Mouse (Mus musculus): ENCODE data around the gene Ccser1.

Ccser1 gene

DNA sequence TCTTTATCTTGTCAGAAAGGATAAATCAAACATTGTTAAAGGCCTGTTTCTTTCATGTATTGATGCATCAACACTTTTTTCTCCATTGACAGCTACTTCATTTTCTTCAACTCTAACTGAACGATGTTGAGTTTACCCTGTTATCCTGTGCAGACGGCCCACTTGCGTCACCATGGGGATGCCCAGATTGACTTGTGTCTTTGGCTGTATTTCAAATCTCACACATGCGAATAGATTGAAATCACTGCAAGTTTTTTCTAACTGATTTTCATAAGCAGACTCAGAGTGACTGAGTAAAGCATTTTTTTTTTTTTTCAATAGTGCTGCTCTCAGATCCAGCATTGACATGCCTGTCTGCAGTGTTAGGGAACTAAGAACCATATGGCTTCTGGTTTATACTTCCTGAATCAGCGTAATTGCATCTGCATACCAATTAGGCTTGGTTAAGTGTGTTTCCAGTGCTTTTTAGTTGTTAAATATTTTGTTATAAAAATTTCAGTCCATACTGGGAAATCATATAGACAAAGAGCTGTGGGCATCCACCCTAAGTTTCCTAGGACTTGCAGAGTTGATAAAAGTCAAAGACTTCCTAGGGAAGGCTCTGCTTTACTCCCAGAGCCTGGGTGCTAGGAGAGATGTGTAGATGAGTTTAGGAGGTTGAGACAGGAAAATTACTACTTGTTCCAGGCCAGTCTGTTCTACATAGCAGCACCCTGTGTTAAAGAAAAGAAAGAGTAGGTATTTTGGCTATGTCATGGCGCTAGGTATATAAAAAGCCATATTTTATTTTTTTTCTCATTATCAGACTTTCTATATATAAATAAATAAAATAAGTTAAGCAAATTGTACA lies 116.3 kb downstream of the Ccser1 start:
- DNase-seq (ENCODE audit: low read depth, low spot score), result peak; percentile 42

DNA sequence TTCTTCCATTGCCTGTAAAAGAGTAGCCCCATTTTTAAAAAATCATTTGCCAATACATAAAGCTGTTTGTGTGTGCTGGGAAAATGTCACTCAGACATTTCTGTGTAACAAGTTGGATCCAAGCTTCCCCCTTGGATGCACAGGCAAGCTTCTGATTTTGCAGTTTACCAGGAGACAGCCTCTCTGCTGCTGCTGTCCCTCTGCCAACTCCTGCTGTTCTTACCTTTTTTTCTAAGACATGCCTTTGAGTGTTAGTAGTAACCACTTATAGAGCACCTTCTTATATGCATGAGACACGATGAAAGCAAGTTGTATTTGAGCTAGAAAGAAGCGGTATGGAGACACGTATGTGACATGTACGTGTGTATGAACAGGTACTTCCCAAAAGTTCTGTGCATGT lies 120.3 kb downstream of the Ccser1 start:
- DNase-seq (ENCODE audit: low read depth, low spot score), result no peak

DNA sequence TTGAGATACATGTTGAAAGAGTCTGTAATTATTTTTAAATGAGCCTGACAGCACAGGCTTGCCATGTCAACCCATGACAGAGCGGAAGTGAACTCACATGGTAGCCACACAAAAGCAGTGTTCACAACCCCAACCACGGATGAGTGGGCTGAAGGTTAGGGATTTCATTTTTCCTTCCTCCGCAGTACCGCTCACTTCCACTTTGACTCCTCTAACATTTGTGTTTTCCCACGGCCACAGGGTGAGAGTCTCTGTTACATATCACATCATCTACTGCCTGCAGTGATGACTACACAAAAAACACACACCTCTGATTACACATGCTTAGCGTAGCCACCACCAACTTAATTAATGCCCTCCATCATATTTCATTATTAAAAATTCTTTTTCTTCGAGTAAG lies 120.9 kb downstream of the Ccser1 start:
- DNase-seq (ENCODE audit: low read depth, low spot score), result no peak

DNA sequence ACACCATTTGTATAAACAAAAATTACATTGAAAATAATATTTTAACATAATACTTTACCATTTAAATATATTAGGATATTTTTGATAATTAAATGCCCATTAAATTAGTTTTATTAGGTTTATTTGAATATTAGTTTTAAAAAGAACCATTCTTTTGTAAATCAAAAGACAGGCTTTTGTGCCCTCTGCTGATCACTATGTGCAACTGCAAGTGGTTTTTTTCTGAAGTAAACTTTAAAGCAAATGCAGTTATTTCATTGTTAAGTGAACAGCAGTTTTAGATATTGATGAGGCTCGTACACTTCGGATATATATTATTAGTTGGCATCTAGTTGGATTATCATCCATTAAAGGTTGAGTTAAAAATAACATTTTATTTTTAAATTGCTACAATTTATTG lies 121.5 kb downstream of the Ccser1 start:
- no peak for DNase-seq (ENCODE audit: low read depth, low spot score)

DNA sequence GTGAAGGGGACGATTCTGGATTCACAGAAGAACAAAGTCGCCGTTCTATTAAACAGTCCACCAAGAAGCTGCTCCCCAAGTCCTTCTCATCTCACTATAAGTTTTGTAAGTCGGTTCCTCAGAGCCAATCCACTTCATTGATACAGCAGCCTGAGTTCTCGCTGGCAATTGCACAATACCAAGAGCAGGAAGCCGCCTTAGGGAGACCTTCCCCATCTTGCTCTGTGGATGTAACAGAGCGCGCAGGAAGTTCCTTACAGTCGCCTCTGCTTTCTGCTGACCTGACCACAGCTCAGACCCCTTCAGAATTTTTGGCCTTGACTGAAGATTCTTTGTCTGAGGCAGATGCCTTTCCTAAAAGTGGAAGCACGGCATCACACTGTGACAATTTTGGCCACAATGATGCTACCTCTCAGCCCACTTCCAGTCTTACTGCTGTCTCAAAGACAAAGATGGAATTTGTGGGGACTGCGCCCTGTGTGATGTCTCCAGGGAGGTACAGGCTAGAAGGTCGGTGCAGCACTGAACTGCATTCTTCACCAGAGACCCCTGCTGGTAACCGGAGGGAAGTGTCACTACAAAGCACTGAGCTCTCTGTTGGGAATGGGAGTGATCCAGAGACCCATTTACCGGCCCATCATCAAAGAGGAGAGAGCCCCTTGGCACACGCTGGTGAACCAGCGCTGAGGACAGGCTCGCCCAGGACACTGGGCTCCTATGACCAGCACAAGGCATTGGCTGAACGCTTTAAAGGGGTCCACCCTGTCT lies 131.4 kb downstream of the Ccser1 start:
- DNase-seq (ENCODE audit: low read depth, low spot score), result no peak

DNA sequence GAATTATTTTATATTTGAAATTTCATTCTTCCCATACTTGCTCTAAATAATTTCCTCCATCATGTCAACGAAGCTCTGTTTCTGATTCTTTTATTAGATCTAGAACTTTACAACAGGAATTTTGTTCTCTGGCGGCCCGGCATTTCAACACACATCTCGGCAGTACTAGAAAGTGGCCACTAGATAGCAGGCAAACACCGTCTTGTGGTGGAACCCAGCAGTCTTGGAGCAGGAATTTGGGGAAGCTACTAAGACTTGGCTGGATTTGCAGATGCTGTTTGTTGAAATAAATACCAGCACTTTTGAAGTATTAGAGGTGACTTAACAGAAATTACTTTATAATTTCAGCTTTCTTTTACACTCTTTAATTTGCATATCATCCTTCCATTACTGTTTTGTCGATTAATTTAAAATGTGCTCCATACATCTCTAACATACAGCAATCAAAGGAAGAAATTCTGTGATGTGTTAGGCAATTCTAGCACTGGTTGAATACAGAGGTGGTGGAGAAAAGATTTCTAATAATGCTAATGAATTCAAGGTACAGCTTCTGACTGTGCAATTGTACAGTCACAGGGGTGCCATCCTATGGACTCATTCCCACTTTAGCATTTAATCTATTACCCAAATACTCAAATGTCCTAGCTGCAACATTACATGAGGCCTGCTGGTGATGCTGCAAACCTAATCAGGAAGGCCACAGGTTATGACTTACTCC lies 135.9 kb downstream of the Ccser1 start:
- peak; percentile 68 for DNase-seq (ENCODE audit: low read depth, low spot score)

DNA sequence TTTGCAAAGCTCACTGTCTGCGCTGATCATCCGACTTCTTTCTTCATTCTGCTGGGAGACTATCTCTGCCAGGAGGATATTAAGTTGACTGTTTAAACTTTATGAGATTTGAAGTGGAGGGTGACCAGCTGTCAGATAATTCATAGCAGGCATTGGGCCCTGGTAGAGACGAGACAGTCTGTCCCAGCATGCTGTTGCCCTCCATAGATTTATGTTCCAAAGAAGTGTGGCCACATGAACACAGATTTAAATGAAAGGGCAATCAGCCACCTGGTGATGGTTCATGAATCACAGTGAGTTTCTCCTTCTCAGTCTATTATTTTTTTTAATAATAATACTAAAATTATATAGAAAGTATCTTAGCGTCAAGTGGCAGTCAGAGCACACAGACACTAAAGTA lies 140.7 kb downstream of the Ccser1 start:
- no peak for DNase-seq (ENCODE audit: low read depth, low spot score)

DNA sequence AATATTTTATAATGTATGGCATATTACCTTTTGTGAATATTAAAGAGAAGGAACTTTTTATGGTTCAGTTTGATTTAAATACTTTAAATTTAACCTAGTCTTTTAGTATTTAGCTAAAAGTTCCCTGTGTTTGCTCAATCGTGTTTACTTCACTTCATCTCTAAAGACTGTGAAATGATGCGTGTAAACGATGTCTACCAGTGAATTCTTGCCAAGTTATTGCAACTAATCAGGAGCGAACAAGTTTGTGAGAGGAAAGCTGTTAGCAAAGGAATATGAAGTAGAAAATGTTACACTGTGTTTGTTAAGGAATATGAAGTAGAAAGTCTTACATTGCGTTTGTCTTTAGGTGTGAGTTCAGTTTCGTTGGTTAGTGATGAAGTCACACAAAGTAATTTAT lies 142.2 kb downstream of the Ccser1 start:
- DNase-seq (ENCODE audit: low read depth, low spot score), result no peak

DNA sequence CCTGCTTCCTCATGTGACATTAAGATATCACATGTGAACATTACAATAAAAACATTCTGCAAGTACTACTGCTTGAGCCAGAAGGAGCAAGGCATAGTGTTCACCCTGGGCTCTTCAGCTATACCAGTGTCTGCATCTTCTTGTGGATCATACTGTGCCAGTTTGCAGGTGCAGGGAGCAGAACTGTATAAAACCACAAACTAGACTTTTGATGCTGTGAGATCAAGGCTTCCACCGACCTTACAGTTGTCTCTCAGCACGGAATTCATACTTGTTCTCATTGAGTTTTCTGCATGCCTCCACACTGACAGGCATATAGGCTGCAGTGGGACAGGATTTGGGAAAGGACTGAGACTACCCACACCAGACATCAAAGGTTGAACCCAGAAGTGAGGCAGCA lies 146.0 kb downstream of the Ccser1 start:
- no peak for DNase-seq (ENCODE audit: low read depth, low spot score)

DNA sequence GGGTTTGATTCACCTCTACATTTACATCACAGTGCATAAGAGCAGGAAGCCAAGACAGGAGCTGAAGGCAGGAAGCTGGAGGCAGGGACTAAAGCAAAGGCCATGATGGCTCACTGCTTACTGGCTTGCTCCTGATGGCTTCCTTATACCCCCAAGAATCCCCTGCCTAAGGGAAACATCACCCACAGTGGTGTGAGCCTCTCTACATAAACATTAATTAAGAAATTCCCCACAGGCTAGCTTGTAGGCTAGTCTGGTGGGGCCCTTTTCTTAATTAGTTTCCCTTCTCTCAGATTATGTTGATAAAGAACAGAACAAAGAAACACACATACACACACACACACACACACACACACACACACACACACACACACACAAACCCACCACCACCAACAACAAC lies 148.9 kb downstream of the Ccser1 start:
- DNase-seq (ENCODE audit: low read depth, low spot score), result no peak

DNA sequence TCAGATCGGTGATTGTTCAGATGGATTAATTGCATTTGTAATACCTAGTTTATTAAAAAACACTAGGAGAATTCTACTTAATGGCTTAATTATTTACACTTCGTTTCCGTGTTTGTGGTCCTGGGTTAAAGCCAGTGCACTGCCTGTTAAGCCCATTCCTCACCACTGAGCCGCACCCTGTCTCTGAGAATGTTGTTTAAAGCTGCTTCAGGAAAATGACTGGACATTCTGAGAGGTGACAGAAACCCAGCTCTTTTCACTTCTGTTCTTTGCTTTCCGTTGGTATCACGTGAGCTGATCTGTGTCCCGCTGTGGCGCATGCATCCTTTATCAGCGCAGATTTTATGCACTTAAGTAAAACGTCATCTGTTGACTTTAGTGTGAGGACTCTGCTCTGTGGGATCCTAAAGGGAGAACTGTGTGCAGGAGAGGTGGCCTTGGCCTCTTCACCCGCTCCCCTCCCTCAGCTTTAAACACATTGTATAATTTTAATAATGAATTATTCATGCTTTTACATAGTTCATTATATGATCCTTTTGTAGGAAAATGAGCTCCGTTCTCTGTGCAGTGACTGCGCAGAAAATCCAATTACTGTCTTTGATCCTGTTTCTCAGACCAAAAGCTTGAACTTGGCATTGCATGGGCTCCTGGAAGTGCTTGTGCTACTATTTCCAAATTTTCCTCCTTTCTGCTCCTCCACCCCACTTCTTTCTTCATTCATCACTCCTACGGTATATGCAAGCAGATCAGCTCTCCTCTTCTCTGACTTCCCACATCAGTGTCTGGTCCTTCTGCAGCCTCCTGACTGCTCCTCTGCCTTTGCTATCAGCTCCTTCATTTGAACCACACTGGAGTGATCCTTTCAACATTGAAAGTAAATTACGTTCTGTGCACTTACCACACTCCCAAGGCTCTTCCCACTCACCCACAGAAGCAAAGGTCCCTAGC lies 149.7 kb downstream of the Ccser1 start:
- DNase-seq (ENCODE audit: low read depth, low spot score), result no peak

DNA sequence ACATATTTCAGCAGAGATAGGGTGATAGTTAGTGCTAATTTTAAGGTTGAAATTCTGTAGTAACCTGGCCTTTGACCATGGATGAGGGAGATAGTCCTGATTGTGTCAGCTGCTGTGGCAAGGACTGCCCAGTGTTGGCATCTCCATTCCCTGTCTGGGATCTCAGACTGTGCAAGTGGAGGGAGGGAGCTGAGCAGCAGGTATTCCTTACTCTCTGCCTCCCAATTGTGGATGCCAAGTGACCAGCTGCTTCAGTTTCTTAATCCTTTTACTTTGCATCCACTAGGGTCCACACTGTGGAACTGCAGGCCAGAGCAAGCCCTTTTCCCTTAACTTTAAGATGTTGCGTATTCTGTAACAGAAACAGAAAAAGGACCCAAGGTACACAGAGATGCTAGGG lies 154.3 kb downstream of the Ccser1 start:
- DNase-seq (ENCODE audit: low read depth, low spot score), result no peak

DNA sequence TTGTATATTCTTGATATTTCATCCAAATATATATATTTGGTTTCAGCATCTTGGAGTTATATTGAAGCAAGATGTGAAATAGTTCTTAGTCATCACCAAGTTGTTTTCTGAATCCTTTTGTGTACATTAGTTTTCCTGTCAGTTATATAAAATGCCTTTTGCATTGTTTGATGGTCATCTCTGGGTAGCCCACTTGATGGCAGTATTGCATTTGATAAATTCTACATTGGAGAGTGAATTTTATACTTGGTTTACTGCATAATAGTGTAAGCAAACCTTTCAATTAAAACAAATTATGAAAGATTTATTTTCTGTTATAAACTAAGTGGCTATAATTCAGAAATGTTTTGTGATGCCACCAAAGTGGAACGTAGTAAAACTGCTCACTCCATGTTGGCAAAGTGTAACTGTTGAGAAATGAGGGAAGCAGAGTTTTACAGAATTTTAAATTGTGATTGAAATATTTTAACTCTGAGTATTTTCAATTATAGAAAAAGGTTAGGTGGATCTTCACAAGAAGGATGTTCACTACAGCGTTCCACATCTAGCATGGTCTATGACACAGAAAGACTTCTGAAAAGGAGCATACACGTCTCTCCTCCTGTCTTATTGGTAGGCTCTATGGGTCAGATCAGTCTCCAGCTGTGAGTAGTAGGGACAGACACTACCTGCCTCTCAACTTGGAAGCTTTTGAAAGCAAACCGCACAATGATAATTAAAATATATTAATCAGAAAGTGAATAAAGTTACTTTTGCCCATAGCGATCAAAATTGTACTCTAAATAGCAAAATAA lies 167.1 kb downstream of the Ccser1 start:
- no peak for DNase-seq (ENCODE audit: low read depth, low spot score)

DNA sequence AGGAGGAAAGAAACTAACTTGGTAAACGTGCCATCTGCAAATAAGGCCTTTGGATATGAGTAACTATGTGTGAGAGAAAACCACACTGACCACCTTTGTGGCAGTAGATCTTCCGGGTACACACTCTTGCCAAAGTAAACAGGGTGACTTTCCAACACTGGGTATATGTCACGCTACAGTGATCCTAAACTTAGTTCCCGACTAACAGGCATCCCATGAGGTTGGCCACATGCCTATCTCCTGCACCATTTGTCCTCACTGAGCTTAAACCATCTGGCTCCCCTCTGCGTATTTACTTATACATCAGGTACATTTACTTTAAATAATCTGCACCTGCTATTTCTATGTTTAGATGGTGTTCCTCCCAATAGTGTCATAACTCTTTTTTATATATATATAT lies 183.6 kb downstream of the Ccser1 start:
- DNase-seq (ENCODE audit: low read depth, low spot score), result no peak

DNA sequence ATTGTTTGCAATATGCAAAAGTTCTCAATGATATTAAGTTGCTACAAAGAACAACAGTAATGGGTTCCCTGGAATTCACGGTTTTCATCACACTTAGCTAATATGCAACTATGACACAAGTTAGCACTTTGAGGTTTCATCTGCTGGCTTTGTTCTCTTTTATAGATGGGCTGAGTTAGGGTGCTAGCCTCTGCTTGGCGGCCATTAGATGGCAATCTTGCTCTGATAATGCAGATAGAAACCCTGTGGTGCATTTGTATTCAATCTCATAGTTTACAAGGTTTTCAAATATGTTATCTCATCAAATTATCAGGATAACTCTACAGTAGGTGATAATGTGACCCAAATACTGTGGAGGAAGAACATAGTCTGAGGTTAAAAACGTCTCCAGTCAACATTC lies 202.4 kb downstream of the Ccser1 start:
- peak; percentile 40 for DNase-seq (ENCODE audit: low read depth, low spot score)

DNA sequence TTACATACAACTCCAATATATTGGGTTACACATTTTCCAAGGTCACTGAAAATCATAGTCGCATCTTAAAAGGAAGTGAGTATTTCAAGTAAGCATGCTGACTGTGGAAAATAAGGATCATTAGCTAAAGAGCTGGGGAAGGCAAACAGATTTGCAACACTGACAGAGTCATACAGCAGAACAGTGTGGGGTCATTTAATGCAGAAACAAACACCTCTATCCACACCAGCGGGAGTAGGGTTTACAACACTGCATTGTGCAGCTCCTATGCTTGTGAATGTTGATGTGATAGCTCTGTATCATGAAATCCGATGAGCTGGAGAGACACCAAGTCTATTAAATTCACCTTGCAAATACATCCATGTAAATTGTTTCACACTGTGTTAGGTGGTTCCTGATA lies 202.9 kb downstream of the Ccser1 start:
- DNase-seq (ENCODE audit: low read depth, low spot score), result no peak

DNA sequence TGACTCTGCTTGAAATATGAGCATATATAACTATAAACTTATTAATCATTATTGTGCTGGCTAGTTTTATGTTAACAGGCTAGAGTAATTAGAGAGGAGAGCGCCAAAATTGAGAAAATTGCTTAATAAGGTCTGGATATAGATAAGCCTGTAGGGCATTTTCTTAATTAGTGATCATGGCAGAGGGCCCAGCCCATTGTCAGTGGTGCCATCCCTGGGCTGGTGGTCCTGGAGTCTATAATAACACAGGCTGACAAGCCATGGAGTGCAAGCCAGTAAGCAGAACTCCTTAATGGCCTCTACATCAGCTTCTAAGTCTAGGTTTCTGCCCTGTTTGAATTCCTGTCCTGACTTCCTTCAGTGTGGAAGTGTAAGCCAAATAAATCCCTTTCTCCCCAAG lies 206.9 kb downstream of the Ccser1 start:
- DNase-seq (ENCODE audit: low read depth, low spot score), result no peak

DNA sequence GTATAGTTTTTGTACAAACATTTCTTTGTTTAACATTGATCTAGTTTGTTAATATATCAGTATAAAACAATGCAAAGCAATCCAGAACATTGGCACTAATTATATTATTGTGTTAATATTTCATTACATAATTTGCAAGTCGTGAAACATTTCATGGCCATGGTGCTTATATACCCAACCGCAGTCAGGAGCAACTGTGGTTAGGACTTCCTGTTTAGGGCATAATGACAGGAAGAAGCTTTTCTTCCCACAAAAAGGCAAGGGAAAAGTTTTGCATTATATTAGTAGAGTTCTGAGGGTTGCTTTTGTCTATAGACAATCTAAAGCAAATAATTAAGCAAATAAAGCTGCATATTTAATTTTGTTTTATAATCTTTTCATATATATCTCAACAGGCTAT lies 247.4 kb downstream of the Ccser1 start:
- DNase-seq (ENCODE audit: low read depth, low spot score), result no peak

DNA sequence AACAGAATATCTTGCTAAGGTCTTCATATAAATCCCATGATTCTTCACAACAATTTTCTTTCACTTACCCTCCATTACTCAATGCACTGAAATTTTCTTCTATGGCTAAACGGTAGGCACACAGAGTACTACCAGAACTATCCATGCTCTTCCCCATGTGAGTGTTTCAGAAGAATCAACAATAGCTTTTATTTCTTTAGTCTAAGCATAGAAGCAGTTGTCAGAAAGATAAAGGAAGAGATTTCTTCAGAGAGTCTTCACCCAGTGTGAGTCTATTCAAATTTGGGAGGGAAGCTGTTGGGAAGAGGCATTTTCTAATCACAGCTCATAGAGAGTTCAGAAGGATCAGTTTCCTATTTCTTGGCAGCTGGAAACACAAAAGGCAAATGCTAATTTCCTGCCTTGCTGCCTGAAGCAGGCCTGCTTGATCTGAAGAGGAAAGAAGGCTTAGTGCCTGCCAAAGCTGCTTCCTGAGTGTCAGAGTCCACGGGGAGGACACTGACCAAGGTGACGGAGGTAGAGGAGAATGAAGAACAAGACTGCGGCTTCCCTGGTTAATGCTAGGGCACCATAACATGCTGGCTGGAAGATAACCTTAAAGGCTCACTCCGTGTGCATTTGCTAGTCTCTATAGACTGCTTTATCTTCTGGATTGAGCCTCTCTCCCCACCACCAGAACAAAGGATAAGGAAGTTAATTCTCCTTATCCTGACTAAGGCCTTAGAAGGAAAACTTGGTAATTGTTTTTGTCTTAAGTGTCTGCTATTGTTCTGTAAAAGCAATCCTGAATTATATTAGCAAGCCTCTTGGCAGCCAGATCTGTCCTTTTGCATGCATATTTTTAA lies 251.0 kb downstream of the Ccser1 start:
- DNase-seq (ENCODE audit: low read depth, low spot score), result peak; percentile 5

DNA sequence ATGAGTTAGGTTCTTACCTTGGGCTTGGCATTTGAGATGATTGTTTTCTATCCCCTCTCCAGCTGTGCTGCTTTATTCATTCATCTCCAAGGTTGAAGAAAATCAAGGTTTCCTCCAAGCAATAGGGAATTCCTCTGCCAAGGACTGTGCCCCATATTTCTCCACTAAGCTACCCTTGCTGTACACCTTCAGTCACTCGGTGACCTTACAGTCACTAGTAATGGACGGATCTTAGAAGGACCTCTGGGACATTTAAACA lies 251.5 kb downstream of the Ccser1 start:
- no peak for DNase-seq (ENCODE audit: low read depth, low spot score)
